Mouse (Mus musculus) lung, postnatal 0 days (tissue): ENCODE results near the gene Osbp2. TPM values are rescaled to one million over a fixed set of nuclear protein-coding genes. Genes with fewer than 3 reads are reported as not detected.

Source experiments
- ATAC-seq: fragments of 200-750 bp; cut with Nextera tagmentation; 2 replicates; pipeline ENCODE4 v1.8.0; 2017; ENCODE audit warnings: moderate library complexity
- DNase-seq: peaks from one replicate; pipeline ENCODE4 v3.0.0-alpha.2; 2016; ENCODE audit warnings: low spot score
- H3K27ac ChIP-seq: fragments of 300-500 bp; sonication (generic); 2 replicates; pipeline ENCODE4 v1.5.1; 2014; ENCODE audit warnings: antibody characterized with exemption, mild to moderate bottlenecking, low read length, mixed read lengths
- H3K27me3 ChIP-seq: fragments of 300-500 bp; sonication (generic); replicated peaks from 2 replicates; pipeline ENCODE4 v1.6.1; 2014; ENCODE audit warnings: low read length, mixed read lengths; ENCODE audit not compliant: insufficient read depth
- H3K36me3 ChIP-seq: fragments of 300-500 bp; sonication (generic); 2 replicates; pipeline ENCODE4 v1.6.1; 2014; ENCODE audit warnings: low read length, mixed read lengths; ENCODE audit not compliant: insufficient read depth
- H3K4me1 ChIP-seq: fragments of 300-500 bp; sonication (generic); 2 replicates; pipeline ENCODE4 v1.6.1; 2014; ENCODE audit warnings: antibody characterized with exemption, low read depth, low read length, mixed read lengths; ENCODE audit not compliant: insufficient read depth
- H3K4me2 ChIP-seq: fragments of 300-500 bp; sonication (generic); replicated peaks from 2 replicates; pipeline ENCODE4 v1.6.1; 2014; ENCODE audit warnings: low read depth, mild to moderate bottlenecking, low read length, moderate library complexity, mixed read lengths
- H3K4me3 ChIP-seq: fragments of 300-500 bp; sonication (generic); 2 replicates; pipeline ENCODE4 v1.5.1; 2014; ENCODE audit warnings: low read depth, low read length
- H3K9ac ChIP-seq: fragments of 300-500 bp; sonication (generic); replicated peaks from 2 replicates; pipeline ENCODE4 v1.6.1; 2014; ENCODE audit warnings: low read depth, mild to moderate bottlenecking
- H3K9me3 ChIP-seq: fragments of 300-500 bp; sonication (generic); 2 replicates; pipeline ENCODE4 v1.6.1; 2016; ENCODE audit warnings: low read length, mixed read lengths
- CTCF ChIP-seq: IDR thresholded peaks from 2 replicates; pipeline ENCODE4 v1.5.1; 2016; ENCODE audit warnings: antibody characterized with exemption, mild to moderate bottlenecking
- EP300 ChIP-seq: IDR thresholded peaks from 2 replicates; pipeline ENCODE4 v1.6.1; 2016; ENCODE audit warnings: antibody characterized with exemption, mild to moderate bottlenecking, control low read depth
- WGBS: fragments of 180-500 bp; shearing (Covaris S2); extraction: QIAGEN DNeasy Blood & Tissue Kit; methylation state at CpG from one replicate; pipeline ENCODE4 v1.1.7; 2014; 5-methylcytosine and 5-hydroxymethylcytosine counted together
- polyA plus RNA-seq: library from polyadenylated mRNA; unstranded; fragments of >200 nt; fragmentation: Nextera tagmentation; extraction: Ambion mirVana; gene quantifications from 2 replicates; pipeline ENCODE4 v1.2.1, GENCODE M21; 2015

Gene Osbp2
- polyA plus RNA-seq, 1 experiment from 2014 or later, result 0.17 TPM

DNA sequence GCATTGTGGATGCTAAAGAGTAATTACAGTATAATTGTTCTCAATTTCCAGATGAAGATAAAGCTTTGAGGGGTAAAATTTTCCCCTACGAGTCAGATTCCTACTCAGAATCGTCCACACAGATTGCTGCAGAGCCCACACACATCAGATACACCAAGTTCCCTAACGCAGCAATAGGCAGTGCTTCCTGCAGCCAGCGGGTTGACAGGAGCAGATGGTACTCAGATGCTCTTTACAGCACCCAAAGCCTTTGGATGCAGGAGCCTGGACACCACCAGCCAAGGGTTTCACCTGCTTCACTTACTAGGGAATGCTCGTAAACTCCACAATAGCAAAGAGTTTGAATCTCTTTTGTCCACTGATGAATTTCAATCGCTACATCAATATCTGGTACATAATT is 12.7 kb upstream of the Osbp2 start:
- no peak for DNase-seq
- TF ChIP-seq CTCF, result no peak
- TF ChIP-seq EP300, result no peak
- no peak for ATAC-seq
- no peak overlapping the region for H3K27ac ChIP-seq
- H3K36me3 ChIP-seq, result no peaks in the 10 kb centered on the region
- H3K4me2 ChIP-seq, result no peak overlapping the region
- H3K4me1 ChIP-seq, result no peaks in the 10 kb centered on the region
- H3K4me3 ChIP-seq, result no peak overlapping the region
- no peaks in the 10 kb centered on the region for H3K27me3 ChIP-seq
- H3K9me3 ChIP-seq, result no peaks in the 10 kb centered on the region
- no peak overlapping the region for H3K9ac ChIP-seq
- WGBS, result 71% methylated on average over 6 of the region's 6 CpGs

DNA sequence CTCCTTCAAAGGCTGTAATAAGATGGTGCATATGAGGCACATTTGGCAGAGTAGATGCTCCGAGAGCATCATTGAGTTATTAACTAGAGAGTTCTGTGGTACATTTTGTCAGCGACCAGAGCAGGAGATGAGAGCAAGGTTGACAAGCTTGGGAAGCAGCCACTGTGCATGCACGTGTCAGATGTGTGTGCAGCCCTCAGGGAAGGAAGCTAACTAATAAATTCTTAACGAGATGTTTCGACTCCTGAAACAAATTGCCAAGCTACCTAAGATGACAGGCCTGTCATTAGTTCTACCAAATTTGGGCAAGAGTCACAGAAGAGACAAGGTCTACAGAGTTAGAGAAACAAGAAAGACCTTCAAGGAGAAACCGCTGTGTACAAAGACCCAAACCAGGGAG is 640 bp upstream of the Osbp2 start:
- no peak for ATAC-seq
- TF ChIP-seq EP300 (no peak), CTCF (no peak)
- WGBS, result 30% methylated on average over 6 of the region's 6 CpGs

DNA sequence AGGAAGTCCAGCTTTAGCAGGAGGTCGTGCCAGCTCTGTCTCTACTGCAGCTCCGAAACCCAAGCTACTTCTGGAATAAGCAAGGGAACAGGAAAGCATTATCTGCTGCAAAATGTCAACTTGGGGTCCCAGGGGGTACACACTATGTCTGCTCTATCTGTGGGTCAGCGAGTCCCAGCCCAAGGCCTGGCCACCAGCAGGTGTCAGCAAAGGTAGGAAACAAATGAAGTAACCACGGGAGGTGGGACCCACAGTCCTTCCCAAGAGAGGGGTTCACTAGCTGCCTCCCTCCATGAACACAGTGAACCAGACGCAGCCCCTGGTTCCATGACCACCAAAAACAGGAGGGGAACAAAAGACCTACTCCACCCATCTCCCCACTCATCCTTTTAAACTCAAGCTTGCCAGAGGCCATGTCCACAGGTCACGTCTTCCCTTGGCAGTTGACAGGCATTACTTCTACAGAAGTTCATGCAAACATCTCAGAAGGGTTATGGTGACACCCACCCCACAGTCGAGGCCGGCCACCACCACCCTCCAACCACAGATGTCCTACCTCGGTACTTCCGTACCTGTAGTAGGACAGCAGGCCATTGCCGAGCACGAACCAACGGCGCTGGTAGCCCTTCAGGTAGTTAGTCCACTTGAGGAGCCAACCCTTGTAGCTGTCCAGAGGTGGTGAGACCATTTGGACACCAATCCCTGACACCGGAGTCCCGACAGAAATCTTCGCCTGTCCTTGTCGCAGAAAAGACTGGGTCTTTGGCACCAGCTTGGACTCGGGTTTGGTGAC is 846 bp downstream of the Osbp2 start:
- Histone ChIP-seq H3K4me1 (no peaks in the 10 kb centered on the region), H3K4me3 (peak overlapping the region; percentile 30; the same call in 1 of the 2 replicates), H3K4me2 (peak overlapping the region; percentile 70), H3K36me3 (no peaks in the 10 kb centered on the region), H3K9me3 (no peaks in the 10 kb centered on the region), H3K27ac (no peak overlapping the region), H3K9ac (no peak overlapping the region), H3K27me3 (no peaks in the 10 kb centered on the region; the same call in 1 of the 2 replicates)
- DNase-seq (no peak), ATAC-seq (no peak)
- WGBS, result 68% methylated on average over 19 of the region's 19 CpGs
- TF ChIP-seq EP300 (no peak), CTCF (peak; percentile 20; the same call in 1 of the 2 replicates)

More for the DNA sequence above, 640 bp upstream of the Osbp2 start:
- Histone ChIP-seq H3K36me3 (no peaks in the 10 kb centered on the region), H3K4me1 (no peaks in the 10 kb centered on the region), H3K27me3 (no peaks in the 10 kb centered on the region; the same call in 1 of the 2 replicates), H3K27ac (no peak overlapping the region), H3K4me2 (peak overlapping the region; percentile 70; the same call in 1 of the 2 replicates), H3K9me3 (no peaks in the 10 kb centered on the region), H3K9ac (no peak overlapping the region), H3K4me3 (no peak overlapping the region)
- no peak for DNase-seq

DNA sequence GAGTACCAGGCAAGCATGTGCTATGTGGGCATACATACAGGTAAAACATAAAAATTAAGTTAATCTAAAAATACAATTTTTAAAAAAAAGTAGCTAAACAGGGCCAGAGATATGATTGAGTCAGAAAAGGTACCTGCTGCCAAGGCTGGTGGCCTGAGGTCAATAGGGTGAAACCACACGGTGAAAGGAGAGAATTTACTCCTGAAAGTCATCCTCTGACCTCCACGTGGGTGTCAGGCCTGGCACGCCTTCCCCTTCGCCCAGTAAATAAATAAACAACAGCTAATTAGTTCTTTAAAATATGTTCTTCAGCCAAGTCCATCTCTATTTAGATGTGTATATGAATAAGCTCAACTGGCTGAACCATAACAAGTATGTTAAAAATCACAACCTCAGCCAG is 3.3 kb downstream of the Osbp2 start:
- Histone ChIP-seq H3K27me3 (no peaks in the 10 kb centered on the region; the same call in 1 of the 2 replicates), H3K4me1 (no peaks in the 10 kb centered on the region), H3K9me3 (no peaks in the 10 kb centered on the region), H3K4me2 (no peak overlapping the region), H3K4me3 (no peak overlapping the region), H3K9ac (no peak overlapping the region), H3K36me3 (no peaks in the 10 kb centered on the region), H3K27ac (no peak overlapping the region)
- TF ChIP-seq CTCF, result no peak
- no peak for TF ChIP-seq EP300
- DNase-seq (no peak), ATAC-seq (no peak)
- WGBS, result 49% methylated on average over 4 of the region's 4 CpGs

DNA sequence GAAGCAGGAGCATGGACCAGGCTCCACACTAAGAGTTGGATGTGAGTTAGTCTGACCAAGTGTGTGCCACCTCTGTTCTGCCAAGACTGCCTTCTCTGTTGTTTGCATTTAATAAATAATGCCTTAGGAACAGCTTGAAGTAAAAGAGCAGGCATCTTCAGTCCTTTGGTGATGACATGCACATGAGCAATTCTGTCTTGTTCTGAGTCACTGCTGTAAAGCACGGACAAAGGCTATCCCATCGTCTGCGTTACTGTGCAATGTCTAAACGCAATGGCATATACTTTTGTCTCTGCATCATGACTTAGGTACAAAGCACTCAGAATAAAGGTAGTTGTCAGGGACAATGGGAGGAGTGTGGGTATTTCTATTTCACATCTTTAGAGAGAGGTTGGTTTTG is 3.9 kb downstream of the Osbp2 start:
- Histone ChIP-seq H3K36me3 (no peaks in the 10 kb centered on the region), H3K4me1 (no peaks in the 10 kb centered on the region), H3K9ac (no peak overlapping the region), H3K4me3 (no peak overlapping the region), H3K27ac (no peak overlapping the region), H3K27me3 (no peaks in the 10 kb centered on the region), H3K4me2 (no peak overlapping the region), H3K9me3 (no peaks in the 10 kb centered on the region)
- 92% methylated on average over 4 of the region's 4 CpGs for WGBS
- DNase-seq, result no peak
- ATAC-seq, result no peak
- TF ChIP-seq EP300 (no peak), CTCF (no peak)

DNA sequence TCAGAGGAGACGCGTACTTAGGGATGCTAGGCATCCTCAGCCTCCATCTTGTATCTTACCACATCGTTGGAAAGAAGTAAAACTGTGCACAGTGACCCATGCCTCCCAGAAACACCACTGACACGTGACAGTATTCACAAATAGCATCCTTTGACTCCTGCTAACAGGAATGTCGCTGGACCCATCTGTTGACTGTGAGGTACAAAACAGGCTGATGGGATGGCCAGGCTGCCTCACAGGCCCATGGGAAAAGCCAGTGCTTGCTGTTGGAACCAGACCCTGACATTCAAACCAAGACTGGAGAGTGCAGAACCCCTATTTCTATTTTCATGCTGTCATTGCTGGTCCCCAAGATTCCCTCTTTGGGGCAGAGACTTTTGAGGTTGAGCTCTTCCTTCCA is 5.8 kb downstream of the Osbp2 start:
- Histone ChIP-seq H3K36me3 (no peaks in the 10 kb centered on the region), H3K27ac (no peak overlapping the region), H3K9me3 (no peaks in the 10 kb centered on the region), H3K9ac (no peak overlapping the region), H3K4me2 (no peak overlapping the region), H3K27me3 (no peaks in the 10 kb centered on the region), H3K4me1 (no peaks in the 10 kb centered on the region), H3K4me3 (no peak overlapping the region)
- DNase-seq, result no peak
- TF ChIP-seq EP300 (no peak), CTCF (no peak)
- WGBS, result 67% methylated on average over 5 of the region's 5 CpGs
- no peak for ATAC-seq
